Mouse (Mus musculus) liver, embryonic 14.5 days (tissue): ENCODE measurements at regions not wholly inside any gene's neighbourhood (a gene's known extent, or its start where the extent isn't known, plus 50 kb on each side); places are given as distances from the start of the nearest gene placed in this dataset.

ENCODE experiments used
- ATAC-seq: fragments of 200-750 bp; cut with Nextera tagmentation; 2 replicates; pipeline ENCODE4 v1.8.0; 2017; ENCODE audit warnings: moderate number of reproducible peaks, mild to moderate bottlenecking, moderate library complexity; ENCODE audit not compliant: insufficient read depth
- DNase-seq, 3 experiments: peaks; one replicate each; pipeline ENCODE4 v3.0.0-alpha.2; 2012 to 2013; ENCODE audit warnings: low read depth in 3 of 3, low spot score in 3 of 3
- H3K27ac ChIP-seq: fragments of 300-500 bp; sonication (generic); 2 replicates; pipeline ENCODE4 v1.5.1; 2014; ENCODE audit warnings: moderate library complexity, mild to moderate bottlenecking, control low read depth, inconsistent platforms
- H3K27me3 ChIP-seq: fragments of 300-500 bp; sonication (generic); 2 replicates; pipeline ENCODE4 v1.6.1; 2014; ENCODE audit warnings: mild to moderate bottlenecking, low read length, moderate library complexity; ENCODE audit not compliant: control insufficient read depth, insufficient read depth
- H3K36me3 ChIP-seq: fragments of 300-500 bp; sonication (generic); replicated peaks from 2 replicates; pipeline ENCODE4 v1.6.1; 2014; ENCODE audit warnings: low read depth; ENCODE audit not compliant: control insufficient read depth, insufficient read depth
- H3K4me1 ChIP-seq, 2 experiments: fragments of 200-500 bp in 1 of 2; fragments of 300-500 bp in 1 of 2; sonication (generic) in 1 of 2; replicated peaks; 2 replicates each; pipeline ENCODE4 v1.6.1; 2012 to 2014; ENCODE audit warnings: antibody characterized with exemption in 1 of 2, inconsistent platforms in 1 of 2, low read length in 1 of 2; ENCODE audit not compliant: control insufficient read depth in 2 of 2, insufficient read depth in 2 of 2
- H3K4me2 ChIP-seq: fragments of 300-500 bp; sonication (generic); 2 replicates; pipeline ENCODE4 v1.6.1; 2014; ENCODE audit warnings: low read depth, mild to moderate bottlenecking, control low read depth, moderate library complexity
- H3K4me3 ChIP-seq, 2 experiments: fragments of 200-500 bp in 1 of 2; fragments of 300-500 bp in 1 of 2; sonication (generic) in 1 of 2; 2 replicates each; pipeline ENCODE4 v1.5.1; 2012 to 2014; ENCODE audit warnings: low read depth in 2 of 2, low read length in 2 of 2, mild to moderate bottlenecking in 2 of 2, control low read depth in 1 of 2, inconsistent platforms in 1 of 2, moderate library complexity in 1 of 2; ENCODE audit not compliant: insufficient read depth in 1 of 2
- H3K9ac ChIP-seq: fragments of 300-500 bp; sonication (generic); replicated peaks from 2 replicates; pipeline ENCODE4 v1.6.1; 2014; ENCODE audit warnings: mild to moderate bottlenecking, control low read depth, moderate library complexity
- H3K9me3 ChIP-seq: fragments of 300-500 bp; sonication (generic); 2 replicates; pipeline ENCODE4 v1.6.1; 2016; ENCODE audit warnings: low read length, mixed read lengths; ENCODE audit not compliant: control insufficient read depth
- CTCF ChIP-seq: IDR thresholded peaks from 2 replicates; pipeline ENCODE4 v1.5.1; 2016; ENCODE audit warnings: antibody characterized with exemption, low read depth, control low read depth
- EP300 ChIP-seq: IDR thresholded peaks from 2 replicates; pipeline ENCODE4 v1.6.1; 2016; ENCODE audit warnings: antibody characterized with exemption, low read depth
- WGBS: fragments of 180-500 bp; shearing (Covaris S2); extraction: QIAGEN DNeasy Blood & Tissue Kit; methylation state at CpG from one replicate; pipeline ENCODE4 v1.1.7; 2014; ENCODE audit not compliant: insufficient replicate concordance; 5-methylcytosine and 5-hydroxymethylcytosine counted together

DNA sequence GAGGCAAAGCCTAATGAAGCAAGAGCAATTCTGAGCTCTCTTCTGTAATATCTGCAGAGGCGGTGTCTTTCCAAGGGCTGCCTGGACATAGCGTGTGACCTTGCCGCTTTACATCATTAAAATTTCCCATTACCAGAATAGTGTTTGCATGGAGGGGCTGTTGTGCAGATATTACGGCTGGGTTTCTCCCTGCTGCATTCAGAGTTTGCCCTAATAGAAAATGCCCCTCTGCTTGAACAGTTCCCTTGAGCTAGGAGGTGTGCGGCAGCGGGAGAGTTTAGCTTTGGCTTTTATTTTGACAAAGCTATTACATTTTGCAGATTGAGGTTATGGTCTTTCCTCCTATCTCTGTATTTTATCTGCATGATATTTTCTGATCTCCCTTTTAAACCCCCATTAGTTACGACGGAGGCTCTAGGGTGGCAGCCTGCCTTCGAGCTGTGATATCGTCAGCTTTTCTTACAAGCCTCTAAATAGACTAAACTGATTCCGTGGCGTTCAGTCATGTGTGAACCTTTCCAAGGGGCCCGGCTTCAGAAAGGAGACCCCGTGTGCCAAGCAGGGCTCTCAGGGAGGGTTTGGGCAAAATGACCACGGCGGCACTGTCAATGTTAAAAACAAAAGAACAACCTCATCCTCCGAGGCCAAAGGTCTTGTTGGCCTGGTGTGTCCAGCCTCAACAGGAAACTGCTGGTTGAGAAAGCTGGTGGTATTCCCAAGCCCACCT lies 182.2 kb upstream of the Pmfbp1 start:
- Histone ChIP-seq H3K4me1 (no peaks in the 10 kb centered on the region), H3K27me3 (no peaks in the 10 kb centered on the region), H3K36me3 (no peaks in the 10 kb centered on the region), H3K9me3 (no peaks in the 10 kb centered on the region), H3K27ac (no peak overlapping the region), H3K4me3 (no peak overlapping the region), H3K9ac (no peak overlapping the region), H3K4me2 (no peak overlapping the region)
- WGBS, result 62% methylated on average over 17 of the region's 17 CpGs
- no peak for ATAC-seq
- DNase-seq, result no peak
- no peak for TF ChIP-seq EP300
- TF ChIP-seq CTCF, result no peak

DNA sequence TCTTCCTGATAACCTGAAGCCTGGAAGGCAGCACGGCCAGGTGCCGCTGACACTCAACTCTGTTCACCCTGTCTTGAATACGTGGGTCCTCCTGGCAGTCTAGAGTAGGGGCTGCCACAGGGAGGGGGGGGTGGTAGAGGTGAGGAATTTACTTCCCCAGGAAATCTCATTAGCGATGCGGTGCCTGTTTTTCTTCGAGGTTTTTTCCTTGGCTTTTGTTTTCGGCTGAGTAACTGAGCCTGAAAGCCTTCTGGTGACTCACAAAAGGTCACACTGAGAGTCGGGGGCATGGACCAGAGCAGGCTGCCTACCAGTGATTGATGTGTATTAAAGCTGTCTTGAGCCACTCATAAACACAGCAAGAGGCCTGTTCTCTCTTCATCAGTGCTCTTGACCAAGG lies 181.1 kb upstream of the Pmfbp1 start:
- WGBS, result 32% methylated on average over 8 of the region's 8 CpGs
- no peak for DNase-seq

DNA sequence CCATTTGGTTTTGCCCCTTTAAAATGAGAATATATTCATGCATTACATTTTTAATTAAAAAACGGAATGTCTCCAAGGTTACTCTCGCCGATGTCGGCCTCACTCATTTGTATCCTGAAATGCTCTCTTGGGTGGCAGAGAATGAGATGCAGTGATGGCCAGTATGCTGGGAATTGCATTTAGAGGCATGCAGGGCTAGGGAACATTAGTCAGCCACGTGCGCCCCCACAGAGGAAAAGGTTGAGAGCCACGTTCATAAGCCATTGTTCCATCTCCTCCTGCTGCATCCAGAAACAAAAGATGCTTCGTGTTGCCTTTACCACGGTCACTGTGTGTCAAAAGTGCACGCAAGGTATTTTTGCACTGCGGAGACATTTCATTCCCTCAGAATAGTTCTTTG lies 172.9 kb upstream of the Pmfbp1 start:
- WGBS, result 67% methylated on average over 11 of the region's 11 CpGs
- Histone ChIP-seq H3K9ac (no peak overlapping the region), H3K27me3 (no peaks in the 10 kb centered on the region)

More for the DNA sequence above, 181.1 kb upstream of the Pmfbp1 start:
- no peak overlapping the region for H3K27ac ChIP-seq
- no peak overlapping the region for H3K4me3 ChIP-seq
- H3K36me3 ChIP-seq, result no peaks in the 10 kb centered on the region
- no peak for ATAC-seq
- TF ChIP-seq CTCF (no peak), EP300 (no peak)
- no peak overlapping the region for H3K9ac ChIP-seq
- H3K9me3 ChIP-seq, result no peaks in the 10 kb centered on the region
- H3K4me2 ChIP-seq, result no peak overlapping the region
- H3K4me1 ChIP-seq, result no peaks in the 10 kb centered on the region
- H3K27me3 ChIP-seq, result no peaks in the 10 kb centered on the region

DNA sequence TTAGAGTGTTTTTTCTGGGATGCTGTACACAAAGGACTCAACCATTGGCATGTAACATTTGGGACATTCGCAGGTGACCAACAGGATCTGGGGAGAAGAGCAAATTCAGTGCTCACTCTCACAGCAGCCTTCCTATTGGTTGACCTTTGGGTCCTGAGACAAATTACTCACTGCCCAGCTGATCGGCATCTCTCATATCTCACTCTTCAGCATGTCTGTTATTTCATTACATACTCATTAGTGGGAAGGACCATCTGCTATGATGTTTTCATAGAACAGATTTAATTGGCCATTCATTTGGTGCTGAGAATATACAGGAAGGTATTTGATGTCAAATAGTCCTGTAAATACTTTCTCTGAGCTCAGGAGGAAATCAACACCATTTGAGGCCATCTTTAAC lies 170.5 kb upstream of the Pmfbp1 start:
- Histone ChIP-seq H3K4me2 (no peak overlapping the region), H3K36me3 (no peaks in the 10 kb centered on the region), H3K9me3 (no peaks in the 10 kb centered on the region), H3K4me3 (no peak overlapping the region), H3K27me3 (no peaks in the 10 kb centered on the region), H3K9ac (no peak overlapping the region), H3K27ac (no peak overlapping the region), H3K4me1 (no peaks in the 10 kb centered on the region)
- ATAC-seq (no peak), DNase-seq (no peak)
- no peak for TF ChIP-seq EP300
- TF ChIP-seq CTCF, result no peak
- WGBS, result 58% methylated on average over 2 of the region's 2 CpGs

More for the DNA sequence above, 172.9 kb upstream of the Pmfbp1 start:
- TF ChIP-seq CTCF (no peak), EP300 (no peak)
- no peak for DNase-seq
- ATAC-seq, result no peak
- H3K9me3 ChIP-seq, result no peaks in the 10 kb centered on the region
- H3K27ac ChIP-seq, result no peak overlapping the region
- H3K4me3 ChIP-seq, result no peak overlapping the region
- H3K36me3 ChIP-seq, result no peaks in the 10 kb centered on the region
- no peak overlapping the region for H3K4me2 ChIP-seq
- no peaks in the 10 kb centered on the region for H3K4me1 ChIP-seq

DNA sequence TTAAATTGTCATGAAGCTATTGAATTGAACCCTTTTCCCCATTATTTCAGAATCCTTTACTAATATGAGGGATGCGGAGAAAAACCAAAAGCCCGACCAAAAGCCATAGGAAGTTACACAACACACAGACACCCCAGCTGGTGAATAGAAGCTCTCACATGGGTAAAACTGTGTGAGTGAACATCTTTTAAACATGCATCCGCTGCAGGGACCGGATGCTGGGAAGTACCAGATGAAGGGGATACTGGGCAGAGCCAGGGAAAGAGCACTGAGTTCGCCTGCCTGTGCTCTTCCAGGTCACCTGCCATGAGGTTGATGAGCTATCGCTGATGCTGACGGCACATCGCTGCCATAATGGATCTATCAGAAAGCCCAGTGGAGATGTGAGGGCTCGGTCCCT lies 169.6 kb upstream of the Pmfbp1 start:
- no peak for ATAC-seq
- no peak overlapping the region for H3K4me2 ChIP-seq
- WGBS, result 70% methylated on average over 9 of the region's 9 CpGs

More for the DNA sequence above, 169.6 kb upstream of the Pmfbp1 start:
- Histone ChIP-seq H3K4me1 (no peaks in the 10 kb centered on the region), H3K27me3 (no peaks in the 10 kb centered on the region), H3K36me3 (no peaks in the 10 kb centered on the region), H3K9me3 (no peaks in the 10 kb centered on the region), H3K27ac (no peak overlapping the region), H3K4me3 (no peak overlapping the region), H3K9ac (no peak overlapping the region)
- TF ChIP-seq CTCF, result no peak
- TF ChIP-seq EP300, result no peak
- DNase-seq, result no peak
